Mouse (Mus musculus) CD4-positive helper T cell, adult 2 months (primary cell): ENCODE data around the gene Drd5.

Experiments used
- DNase-seq: peaks from one replicate; pipeline ENCODE4 v3.0.0-alpha.2; 2012; ENCODE audit warnings: low read depth, missing footprints, low spot score

Drd5 gene

DNA sequence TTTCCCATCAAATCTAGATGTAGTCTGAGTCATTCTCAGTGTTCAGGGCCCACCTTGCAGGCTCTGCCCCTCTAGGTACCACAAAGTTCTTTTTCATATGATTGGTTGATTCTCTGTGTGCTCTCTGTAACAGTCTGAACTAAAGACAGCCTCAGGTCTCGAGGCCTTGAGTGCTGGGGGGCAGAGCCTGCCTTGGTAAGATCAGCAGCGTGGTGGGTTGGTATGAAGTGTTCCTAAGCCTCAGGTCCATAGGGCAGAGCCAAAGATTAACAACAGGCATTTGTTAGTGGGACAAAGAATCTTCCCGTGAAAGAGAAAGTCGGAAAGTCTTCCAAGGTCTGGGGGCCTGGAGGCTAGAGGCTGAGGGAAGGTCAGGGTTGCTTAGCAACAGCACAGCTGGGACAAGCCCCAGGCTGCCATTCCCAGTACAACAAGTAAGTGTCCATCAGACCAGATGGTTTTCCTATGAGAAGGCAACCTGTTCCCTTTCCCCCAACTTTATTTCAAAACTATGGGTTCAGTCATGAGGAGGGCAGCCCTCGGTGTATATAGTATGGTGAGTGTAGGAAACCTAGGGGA, 31.3 kb downstream of the Drd5 start:
- DNase-seq, result no peak

DNA sequence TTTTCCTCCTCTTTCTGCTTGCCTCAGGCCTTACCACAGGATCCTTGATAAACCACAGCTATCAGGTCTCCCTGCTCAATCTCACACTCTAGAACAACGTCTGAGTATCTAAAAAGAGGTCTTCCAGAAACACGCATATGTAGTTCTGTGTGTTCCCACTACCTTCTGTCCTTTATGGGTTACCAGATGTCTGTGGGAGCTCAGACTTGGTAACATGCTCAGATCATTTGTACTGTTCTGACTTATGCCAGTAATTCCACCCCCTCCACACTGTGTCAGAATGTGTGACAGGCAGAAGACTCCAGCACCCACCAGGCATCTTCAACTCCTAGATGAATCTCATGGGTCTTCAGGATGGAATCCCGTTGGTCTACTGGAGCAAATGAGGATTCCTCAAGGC, 37.8 kb downstream of the Drd5 start:
- no peak for DNase-seq

GRCm38 (mm10) chr5:38359716-38360115, 40.5 kb downstream of the Drd5 start:
- DNase-seq, result no peak

GRCm38 (mm10) chr5:38364396-38364795, 45.2 kb downstream of the Drd5 start:
- no peak for DNase-seq

DNA sequence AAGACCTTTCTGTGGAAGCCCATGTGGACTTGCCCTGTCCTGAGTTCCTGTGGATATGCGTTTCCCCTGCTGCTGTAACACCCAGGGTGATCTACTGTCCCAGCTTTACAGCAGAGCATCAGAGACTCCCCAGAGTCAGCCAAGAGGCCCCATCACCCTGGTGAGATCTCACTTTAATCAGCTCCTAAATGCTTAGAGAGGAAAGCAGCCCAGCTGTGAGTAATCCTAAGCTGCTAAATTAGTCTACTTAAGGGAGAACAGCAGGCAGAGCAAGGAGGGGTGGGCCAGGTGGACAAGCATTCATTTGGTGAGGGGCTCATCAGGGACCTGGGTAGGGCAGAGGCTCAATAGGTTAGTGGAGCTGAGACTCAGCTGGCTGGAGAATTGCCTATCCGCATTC, 46.4 kb downstream of the Drd5 start:
- no peak for DNase-seq

DNA sequence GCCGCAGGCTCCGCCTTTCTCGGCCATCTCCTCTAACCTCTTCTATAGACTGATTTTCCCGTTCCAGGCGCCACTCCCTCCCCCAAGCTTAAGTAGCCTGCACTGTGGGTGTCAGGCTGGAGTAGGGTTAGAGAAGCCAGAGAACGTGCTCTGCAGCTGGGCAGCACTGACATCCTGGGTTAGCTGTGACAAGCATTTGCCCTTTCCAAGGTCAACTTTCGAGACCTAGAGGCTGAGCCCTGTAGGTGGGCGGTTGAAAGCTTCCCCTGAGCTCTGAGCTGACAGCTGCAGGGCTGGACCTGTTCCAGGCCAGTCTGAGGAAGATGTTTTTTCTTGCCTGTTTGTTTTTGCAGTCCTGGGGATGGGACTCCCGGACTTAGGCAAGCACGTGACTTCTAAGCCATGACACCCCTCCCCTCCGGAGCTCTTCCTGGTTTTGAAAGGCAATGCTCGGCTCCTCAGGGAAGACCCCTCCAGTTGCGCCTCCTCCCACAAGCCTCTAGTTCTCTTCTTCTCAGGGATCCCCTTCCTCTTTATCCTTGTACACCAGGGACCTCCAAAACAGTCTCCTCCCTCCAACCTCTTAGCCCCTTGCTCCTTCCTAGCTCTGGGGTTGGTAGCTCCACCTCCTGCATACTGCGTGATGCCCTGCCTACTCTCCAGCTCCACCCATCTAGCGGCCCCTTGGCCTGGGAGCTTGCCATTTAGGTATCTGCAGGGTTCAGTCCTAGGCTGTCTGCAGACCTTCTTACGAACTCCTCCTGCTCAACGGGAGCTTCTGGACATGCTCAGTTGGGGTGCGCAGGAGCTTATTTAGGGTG, 47.7 kb downstream of the Drd5 start:
- no peak for DNase-seq

DNA sequence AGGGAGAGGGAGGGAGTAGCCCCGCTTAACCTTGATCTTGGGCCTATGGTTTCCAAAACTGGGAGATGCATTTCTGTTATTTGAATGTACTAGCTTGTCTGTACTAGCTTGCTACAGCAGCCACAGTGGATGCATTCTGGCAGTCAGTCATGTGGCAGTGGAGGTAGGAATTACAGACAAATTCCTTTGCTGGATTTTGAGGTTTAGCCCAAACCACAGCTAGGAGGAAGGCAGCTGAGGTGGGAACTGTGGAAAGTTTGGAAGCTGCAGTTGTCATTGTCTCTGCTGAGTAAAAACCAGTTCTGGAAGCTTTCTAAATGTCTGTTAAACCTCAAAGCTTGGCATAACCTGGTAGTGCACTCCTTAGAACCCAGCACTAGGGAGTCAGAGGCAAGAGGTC, 52.1 kb downstream of the Drd5 start:
- no peak for DNase-seq
